Mouse (Mus musculus): ENCODE measurements around the gene Morn3.

DNA sequence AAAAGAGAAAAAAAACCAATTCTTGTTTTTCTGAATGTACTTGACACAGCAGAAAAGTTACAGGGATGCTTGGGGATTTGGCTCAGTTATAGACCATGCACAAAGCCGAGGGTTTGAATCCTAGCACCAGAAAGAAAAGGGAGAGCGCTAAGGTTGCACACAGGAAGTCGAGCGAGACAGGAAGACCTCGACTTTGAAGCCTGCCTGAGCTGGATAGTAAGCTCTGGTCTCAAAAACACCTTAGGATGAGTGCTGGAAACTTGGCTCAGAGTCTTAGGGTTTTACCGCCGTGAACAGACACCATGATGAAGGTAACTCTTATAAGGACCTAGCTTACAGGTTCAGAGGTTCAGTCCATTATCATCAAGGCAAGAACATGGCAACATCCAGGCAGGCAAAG lies 25.4 kb downstream of the Morn3 start:
- no peak for TF ChIP-seq CTCF (IDR thresholded peaks at IDR 0.05; ENCODE audit: low read depth)
- no peak for TF ChIP-seq EP300 (IDR thresholded peaks at IDR 0.05; ENCODE audit: low read depth)
